ENCODE assay signal across 8 mouse cellular contexts in genomic region chr17:45807452-45807851, GRCm38 (mm10).
A peak's percentile ranks its signal among the peaks of the same experiment; 100 is the strongest.
DNase-seq lines count a peak whose midpoint lies in the region; ATAC-seq lines count a peak whose summit lies in the region.

No protein-coding gene starts in this region.

- 64% methylated on average over 10 of the region's 13 CpGs for WGBS in hindbrain, embryonic 14.5 days

- peak; percentile 48 for DNase-seq in kidney, postnatal 10 days
- DNase-seq in kidney, adult 11 months: no peak
- peak; percentile 72 for DNase-seq in Muller cell, postnatal 12 days (ENCODE audit: inconsistent ontology term)
- DNase-seq in hindbrain, embryonic 14.5 days (ENCODE audit: low spot score): no peak
- peak; percentile 17 to 47 for DNase-seq in monocyte, adult 2 months (ENCODE audit: low read depth in 1 of 2, low spot score in 2 of 2)

- no peaks in the 10 kb centered on the region for H3K9me3 ChIP-seq in hindbrain, embryonic 14.5 days (ENCODE audit: control insufficient read depth, low read length)

- H3K27ac ChIP-seq in hindbrain, embryonic 14.5 days: no peak overlapping the region

- no peak overlapping the region for H3K4me2 ChIP-seq in hindbrain, embryonic 14.5 days (replicated peaks)

- H3K27me3 ChIP-seq in hindbrain, embryonic 14.5 days (ENCODE audit: control insufficient read depth, insufficient read depth, low read length): 0 out of 2 replicates have a peak, but pooled peaks cover 13% of the 10 kb centered on the region

- peak; percentile 44; the same call in 1 of the 2 replicates for ATAC-seq in hindbrain, embryonic 14.5 days (ENCODE audit: low FRiP score)
- ATAC-seq in CD4-positive, CD25-positive, alpha-beta regulatory T cell, adult 4 months: no peak
- no peak for ATAC-seq in activated CD4-positive, CD25-positive, alpha-beta regulatory T cell, adult 4 months
- no peak for ATAC-seq in erythroid progenitor cell, adult 5-6 weeks (replicated peaks; ENCODE audit: low FRiP score, poor library complexity, severe bottlenecking)

- H3K9ac ChIP-seq in hindbrain, embryonic 14.5 days: no peak overlapping the region

- H3K4me3 ChIP-seq in hindbrain, embryonic 14.5 days (replicated peaks; ENCODE audit: low read length): no peak overlapping the region

- H3K4me1 ChIP-seq in hindbrain, embryonic 14.5 days (replicated peaks; ENCODE audit: control insufficient read depth, insufficient read depth, low read length): peaks cover 13% of the 10 kb centered on the region; the same call in 1 of the 2 replicates

- H3K36me3 ChIP-seq in hindbrain, embryonic 14.5 days (replicated peaks; ENCODE audit: control insufficient read depth, insufficient read depth): no peaks in the 10 kb centered on the region

Comparison
In these comparisons a context has a peak if more than half of its experiments do, and no peak if none do; other contexts are left out.
1. DNase-seq: peak in kidney, postnatal 10 days (single experiment), Muller cell, postnatal 12 days (single experiment) and monocyte, adult 2 months (2 of 2); none in kidney, adult 11 months (single experiment) and hindbrain, embryonic 14.5 days (single experiment).